Mouse (Mus musculus) splenic B cell, adult 2 months (primary cell): ENCODE data around the gene Kcnmb3.

ENCODE experiments used
- DNase-seq: peaks from one replicate; pipeline ENCODE4 v3.0.0-alpha.2; 2011; ENCODE audit warnings: low read depth, low spot score
- H3K27me3 ChIP-seq: 2 replicates; pipeline ENCODE4 v1.6.1; 2012; ENCODE audit warnings: mild to moderate bottlenecking, low read length, moderate library complexity, mixed read lengths; ENCODE audit not compliant: control insufficient read depth, poor library complexity, insufficient read depth, severe bottlenecking
- H3K36me3 ChIP-seq: 2 replicates; pipeline ENCODE4 v1.6.1; 2012; ENCODE audit warnings: mild to moderate bottlenecking, low read length, moderate library complexity, mixed read lengths; ENCODE audit not compliant: control insufficient read depth, poor library complexity, insufficient read depth, severe bottlenecking

The Kcnmb3 gene

DNA sequence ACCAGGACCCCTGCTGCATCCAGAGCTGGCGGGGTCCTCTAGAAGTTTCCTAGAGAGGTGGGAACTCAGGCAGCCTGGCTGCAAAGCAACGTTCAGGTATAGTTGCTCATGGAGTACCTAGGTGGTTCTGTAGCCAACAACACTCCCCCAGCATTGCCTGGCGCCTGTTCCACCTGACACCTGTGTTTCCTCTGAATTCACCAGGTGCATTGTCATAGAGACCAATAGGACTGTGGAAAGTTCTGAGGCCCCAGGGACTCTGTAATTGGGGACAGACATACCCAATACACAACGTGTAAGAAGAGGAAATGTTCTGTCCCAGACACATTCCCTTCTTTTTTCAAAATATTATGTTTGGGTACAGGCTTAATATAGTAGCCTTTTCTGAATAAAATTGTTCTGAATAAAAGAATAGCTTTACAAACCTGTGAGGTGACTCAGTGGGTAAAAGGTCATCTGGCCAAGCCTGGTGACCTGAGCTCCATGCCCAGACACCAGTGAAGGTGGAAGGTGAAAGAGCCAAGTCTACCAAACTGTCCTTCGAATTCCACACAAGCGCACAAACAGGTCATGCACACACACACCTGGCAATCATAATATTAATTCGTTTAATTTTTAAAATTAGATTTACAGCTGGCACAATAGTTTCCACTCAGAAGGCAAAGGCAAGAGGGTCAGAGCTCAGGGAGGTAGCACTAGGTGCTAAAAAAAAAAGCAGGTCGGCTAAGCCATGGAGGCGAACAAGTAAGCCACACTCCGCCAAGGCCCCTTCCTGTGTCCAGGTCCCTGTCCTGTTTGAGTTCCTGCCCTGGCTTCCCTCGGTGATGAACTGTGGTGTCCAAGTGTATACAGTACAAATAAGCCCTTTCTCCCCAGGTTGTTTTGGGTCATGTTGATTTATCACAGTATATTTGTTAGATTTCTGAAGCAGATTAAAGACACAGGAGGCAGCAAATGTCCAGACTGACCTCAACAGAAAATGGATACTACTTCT is at the start of gene Kcnmb3:
TSS of gene Kcnmb3 (minus strand) at position 135 of the 994 bp plus-strand sequence.
- H3K27me3 ChIP-seq, result no peaks in the 10 kb centered on the region
- H3K36me3 ChIP-seq, result no peaks in the 10 kb centered on the region
- DNase-seq, result peak; percentile 33

DNA sequence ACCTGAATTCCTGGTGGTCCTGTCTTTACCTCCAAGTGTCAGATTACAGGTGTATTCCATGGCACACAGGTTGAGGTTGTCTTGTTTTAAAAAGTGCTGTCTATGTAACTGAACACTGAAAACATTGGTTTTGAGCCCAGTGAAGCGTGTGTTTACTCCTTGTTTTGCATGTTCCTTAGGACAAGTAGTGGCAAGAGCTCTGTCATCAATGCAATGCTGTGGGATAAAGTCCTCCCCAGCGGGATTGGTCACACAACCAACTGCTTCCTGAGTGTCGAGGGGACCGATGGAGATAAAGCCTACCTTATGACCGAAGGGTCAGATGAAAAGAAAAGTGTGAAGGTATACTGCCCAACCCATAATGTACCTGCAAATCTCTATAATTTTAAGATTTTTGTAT is 46.1 kb upstream of the Kcnmb3 start:
- H3K36me3 ChIP-seq, result peaks cover 14% of the 10 kb centered on the region; the same call in 1 of the 2 replicates
- H3K27me3 ChIP-seq, result no peaks in the 10 kb centered on the region
- DNase-seq, result no peak

DNA sequence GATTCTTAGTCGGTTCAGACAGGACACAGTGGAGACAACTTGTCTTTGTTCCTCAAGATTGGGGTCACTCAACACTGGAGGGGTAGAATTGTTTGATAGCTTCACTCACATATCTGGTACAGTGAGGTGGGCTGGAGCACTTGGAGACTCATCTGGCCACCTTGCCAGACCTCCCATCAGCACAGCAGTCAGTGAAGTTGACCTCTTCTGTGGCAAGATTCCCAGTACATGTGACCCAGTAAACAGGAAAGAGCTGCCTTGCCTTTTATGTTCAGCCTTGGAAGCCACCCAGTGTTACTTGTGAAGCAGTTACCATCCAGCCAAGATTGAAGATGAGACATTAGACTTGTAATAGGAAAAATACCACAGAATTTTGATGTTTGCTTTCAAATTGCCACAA is 45.5 kb upstream of the Kcnmb3 start:
- no peaks in the 10 kb centered on the region for H3K27me3 ChIP-seq
- H3K36me3 ChIP-seq, result peaks cover 14% of the 10 kb centered on the region; the same call in 1 of the 2 replicates
- no peak for DNase-seq

DNA sequence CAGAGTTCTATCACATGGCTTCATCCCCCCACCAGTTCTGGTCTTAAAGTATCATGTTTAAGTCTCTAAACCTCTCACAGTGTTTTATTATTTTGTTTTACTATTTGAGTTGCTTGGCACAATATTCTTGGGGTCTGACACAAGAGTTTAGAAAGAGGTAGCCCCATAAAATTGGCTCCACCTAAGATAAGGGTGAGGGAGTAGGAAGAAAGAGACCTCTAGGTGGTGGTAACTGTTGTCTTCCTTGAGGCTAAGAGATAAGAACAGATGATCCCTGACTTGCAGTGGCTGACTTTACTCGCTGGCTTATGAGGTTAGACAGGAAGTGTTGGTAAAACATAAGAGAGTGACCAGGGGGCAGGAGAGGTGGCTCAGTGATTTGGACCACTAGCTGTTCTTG is 43.7 kb upstream of the Kcnmb3 start:
- no peak for DNase-seq
- H3K36me3 ChIP-seq, result peaks cover 14% of the 10 kb centered on the region; the same call in 1 of the 2 replicates
- no peaks in the 10 kb centered on the region for H3K27me3 ChIP-seq

DNA sequence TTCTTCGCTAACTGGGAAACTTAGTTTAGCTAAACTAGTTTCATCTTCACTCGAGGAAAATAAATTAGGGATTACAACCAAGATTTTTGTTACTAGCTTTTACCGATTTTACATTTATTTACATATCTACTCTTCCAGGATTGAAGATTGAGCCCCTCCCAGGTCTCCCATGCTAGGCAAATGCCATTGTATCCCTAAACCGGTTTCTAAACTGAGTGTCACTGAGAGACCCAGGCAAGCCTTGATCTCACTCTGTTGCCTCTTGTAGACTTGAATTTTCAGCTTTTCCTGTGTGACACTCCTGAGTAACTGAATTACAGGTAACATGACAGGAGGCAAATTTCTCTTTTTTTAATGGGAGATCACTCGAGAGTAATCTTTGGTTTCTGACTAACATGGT is 38.0 kb upstream of the Kcnmb3 start:
- DNase-seq, result no peak
- Histone ChIP-seq H3K27me3 (no peaks in the 10 kb centered on the region), H3K36me3 (0 out of 2 replicates have a peak, but pooled peaks cover 2% of the 10 kb centered on the region)

DNA sequence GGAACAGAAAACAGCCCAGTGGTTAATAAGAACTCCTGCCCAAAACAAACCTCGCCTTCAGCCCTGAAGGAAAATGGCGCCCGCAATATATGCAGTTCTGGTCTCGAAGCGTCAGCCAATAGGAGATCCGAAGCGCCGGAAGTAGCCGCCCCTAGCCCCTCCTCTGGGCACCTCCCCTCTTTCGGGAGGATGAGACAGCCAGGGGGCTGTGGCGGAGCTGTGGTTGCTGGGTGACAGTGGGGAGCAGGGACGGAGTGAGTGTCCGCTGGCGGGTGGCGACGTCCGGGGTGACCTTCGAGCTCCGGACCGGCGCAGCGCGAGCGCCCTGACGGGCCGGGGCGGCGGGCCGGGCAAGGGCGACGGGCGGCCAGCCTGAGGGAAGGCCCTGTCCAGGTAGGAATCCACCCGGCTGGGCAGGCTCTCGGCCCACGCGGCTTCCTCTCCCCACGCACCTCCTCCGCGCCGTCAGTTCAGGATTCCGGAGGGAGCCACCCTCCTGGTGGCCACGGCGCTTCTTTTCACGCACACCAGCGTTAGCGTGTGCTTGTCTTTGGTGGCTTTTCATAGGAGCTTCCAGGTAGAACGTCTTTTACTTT is 37.4 kb upstream of the Kcnmb3 start, which contains the start of gene Mfn1:
TSS of gene Mfn1 (plus strand) at position 163 of the 596 bp plus-strand sequence.
- Histone ChIP-seq H3K36me3 (0 out of 2 replicates have a peak, but pooled peaks cover 2% of the 10 kb centered on the region), H3K27me3 (no peaks in the 10 kb centered on the region)
- DNase-seq, result peak; percentile 94

DNA sequence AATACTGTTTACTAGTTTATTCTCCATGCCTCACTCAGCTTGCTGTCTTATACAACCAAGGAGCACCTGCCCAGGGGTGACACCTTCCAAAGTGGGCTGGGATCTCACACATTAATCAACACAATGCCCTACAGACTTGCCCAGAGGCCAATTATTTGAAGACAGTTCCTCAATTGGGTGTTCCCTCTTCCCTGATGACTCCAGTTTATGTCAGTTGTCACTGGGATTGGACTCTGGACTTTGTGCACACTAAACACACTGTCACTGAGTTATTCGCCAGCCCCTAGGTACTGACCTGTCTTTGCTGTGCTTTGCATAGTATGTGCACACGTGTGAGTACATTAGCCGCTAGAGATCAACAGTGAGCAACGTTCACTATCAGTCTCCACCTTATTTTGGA is 35.1 kb upstream of the Kcnmb3 start:
- DNase-seq, result no peak
- 0 out of 2 replicates have a peak, but pooled peaks cover 2% of the 10 kb centered on the region for H3K36me3 ChIP-seq
- H3K27me3 ChIP-seq, result no peaks in the 10 kb centered on the region

DNA sequence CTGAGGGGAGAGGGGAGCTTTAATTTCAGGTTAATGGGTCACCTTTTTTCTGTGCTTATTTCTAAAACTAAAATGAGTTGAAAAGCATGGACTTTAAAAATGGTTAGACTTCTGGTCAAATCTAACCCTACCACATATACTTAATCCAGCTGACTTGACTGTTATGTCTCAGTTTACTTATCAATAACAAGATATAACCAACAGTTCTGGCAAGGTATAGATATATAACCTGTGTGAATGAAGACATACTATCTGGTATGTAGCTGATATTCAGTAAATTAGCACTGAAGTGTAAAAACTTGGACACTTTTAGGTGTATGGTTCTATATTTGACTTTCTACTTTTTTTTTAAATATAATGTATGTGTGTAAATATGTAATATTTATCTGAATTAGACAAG is 21.5 kb upstream of the Kcnmb3 start:
- DNase-seq, result no peak

DNA sequence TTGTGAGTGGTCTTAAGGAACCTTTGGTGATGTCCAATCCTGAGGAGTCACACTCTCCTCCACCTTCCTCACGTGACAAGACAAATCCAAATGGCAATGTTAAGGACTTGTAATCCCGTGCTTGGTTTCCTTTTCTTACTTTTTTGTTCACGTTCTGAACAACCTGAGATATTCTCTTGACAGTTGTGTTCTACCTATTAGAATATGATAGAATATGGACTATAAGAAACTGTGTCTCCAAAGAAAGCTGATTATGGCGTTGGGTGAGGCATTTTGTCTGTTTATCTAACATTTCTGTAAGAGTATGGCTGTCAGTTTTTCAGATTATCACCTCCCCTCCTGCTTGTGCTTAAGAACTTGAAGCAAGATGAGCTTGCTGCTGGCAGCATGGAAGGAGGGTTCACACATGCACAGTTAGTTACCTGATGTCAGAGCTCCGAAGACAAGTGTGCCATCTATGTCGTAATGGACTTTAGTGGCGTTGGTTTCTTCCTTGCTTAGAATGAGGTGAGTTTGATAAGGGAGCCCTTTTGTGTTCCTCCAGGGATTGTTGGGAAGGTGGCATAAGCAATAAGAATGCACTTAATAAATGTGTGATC is 20.8 kb upstream of the Kcnmb3 start:
- Histone ChIP-seq H3K36me3 (peaks cover 7% of the 10 kb centered on the region), H3K27me3 (no peaks in the 10 kb centered on the region)
- no peak for DNase-seq

More for the DNA sequence above, 21.5 kb upstream of the Kcnmb3 start:
- Histone ChIP-seq H3K36me3 (peaks cover 7% of the 10 kb centered on the region), H3K27me3 (no peaks in the 10 kb centered on the region)

DNA sequence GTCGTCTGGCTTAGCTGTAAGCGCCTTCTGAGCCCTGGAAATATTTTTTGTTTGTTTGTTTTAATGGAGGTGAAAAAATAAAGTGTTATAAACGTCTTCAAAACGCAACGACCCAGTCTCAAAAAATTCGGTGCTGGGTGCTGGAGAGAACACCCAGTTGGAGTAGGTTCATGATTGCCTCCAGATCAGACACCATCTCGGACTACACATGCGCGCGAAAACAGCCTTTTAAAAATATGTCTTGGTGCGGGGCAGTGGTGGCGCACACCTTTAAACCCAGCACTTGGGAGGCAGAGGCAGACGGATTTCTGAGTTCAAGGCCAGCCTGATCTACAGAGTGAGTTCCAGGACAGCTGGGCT is 19.1 kb upstream of the Kcnmb3 start:
- peaks cover 5% of the 10 kb centered on the region; the same call in 1 of the 2 replicates for H3K36me3 ChIP-seq
- DNase-seq, result peak; percentile 41

DNA sequence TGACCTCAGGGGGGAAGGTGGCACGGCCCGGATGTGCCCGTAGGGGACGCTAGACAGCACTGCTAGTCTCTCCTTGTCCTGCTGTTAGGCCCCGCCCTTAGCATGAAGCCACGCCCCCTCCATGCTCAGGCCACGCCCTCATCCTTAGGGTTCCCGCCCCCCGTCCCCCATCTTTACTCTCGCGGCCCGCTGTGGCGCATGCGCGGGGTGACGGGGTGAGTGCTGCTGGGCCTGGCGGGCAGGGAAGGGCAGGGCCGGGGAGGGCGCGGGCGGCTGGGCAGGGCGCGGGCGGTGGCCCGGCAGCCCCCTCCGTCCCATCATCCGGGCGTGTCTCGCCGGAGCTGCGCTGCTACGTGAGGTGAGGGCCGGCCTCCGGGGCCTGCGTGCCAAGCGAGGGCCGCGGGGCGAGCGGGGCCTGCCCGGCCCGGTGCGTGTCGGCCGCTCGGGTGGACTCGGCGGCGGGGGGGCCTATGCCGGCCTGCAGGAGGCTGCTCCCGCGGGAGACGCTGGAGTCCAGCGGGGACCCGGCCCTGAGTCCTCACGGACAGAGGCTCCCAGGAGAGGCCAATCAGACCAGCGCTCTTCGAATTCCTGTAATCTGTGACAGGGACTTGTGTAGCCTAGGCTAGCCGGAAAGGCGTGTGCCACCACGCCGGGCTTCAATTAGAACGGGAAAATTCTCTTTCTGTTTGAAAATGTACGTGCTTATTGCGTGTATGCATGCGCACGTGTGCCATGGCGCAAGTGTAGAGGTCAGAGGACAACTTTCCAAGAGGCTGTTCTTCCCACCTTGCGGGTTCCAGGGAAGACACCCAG is 18.6 kb upstream of the Kcnmb3 start:
- peak; percentile 98 for DNase-seq
- Histone ChIP-seq H3K36me3 (peaks cover 5% of the 10 kb centered on the region; the same call in 1 of the 2 replicates), H3K27me3 (no peaks in the 10 kb centered on the region)

More for the DNA sequence above, 19.1 kb upstream of the Kcnmb3 start:
- H3K27me3 ChIP-seq, result no peaks in the 10 kb centered on the region

DNA sequence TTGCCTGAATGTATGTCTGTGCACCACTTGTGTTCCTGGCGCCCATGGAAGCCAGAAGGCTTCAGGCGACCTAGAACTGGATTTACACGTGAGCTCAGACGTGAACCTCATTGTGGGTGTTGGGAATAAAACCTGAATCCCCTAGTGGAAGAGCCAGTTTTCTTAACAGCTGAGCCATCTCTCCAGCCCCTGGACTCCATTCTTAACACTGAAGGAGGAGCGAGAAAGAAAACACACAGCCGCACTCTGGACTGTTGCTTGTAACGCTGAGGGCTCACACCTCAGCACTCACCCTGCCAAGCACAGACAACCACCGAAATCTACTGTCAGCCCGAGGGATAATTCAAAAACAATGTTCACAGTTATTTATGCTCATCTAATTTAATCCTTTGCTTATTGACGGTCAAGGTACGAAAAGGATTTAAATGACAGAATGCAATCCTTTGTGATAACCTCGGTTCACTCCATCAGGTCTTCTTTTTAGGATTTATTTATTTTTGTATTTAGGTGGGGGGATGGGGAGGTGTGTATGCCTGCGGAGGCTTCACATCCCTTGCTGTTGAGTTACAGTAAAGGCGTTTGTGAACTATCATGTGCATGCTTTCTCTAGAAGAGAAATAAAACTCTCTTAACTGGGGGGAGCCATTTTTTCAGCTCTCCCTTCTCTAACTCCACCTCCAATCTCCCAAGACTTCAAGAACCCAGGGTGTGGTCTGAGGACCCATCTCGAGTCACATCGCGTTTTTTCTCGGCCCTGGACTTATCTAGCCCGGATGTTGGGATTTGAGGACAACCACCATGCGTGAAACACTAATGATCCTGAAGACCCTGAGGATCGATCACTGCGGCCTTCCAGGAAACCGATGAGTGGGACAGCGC is 17.7 kb upstream of the Kcnmb3 start, which contains the start of gene Zfp639:
TSS of gene Zfp639 (plus strand) at position 764 of the 879 bp plus-strand sequence.
- Histone ChIP-seq H3K27me3 (no peaks in the 10 kb centered on the region), H3K36me3 (peaks cover 5% of the 10 kb centered on the region; the same call in 1 of the 2 replicates)
- no peak for DNase-seq

DNA sequence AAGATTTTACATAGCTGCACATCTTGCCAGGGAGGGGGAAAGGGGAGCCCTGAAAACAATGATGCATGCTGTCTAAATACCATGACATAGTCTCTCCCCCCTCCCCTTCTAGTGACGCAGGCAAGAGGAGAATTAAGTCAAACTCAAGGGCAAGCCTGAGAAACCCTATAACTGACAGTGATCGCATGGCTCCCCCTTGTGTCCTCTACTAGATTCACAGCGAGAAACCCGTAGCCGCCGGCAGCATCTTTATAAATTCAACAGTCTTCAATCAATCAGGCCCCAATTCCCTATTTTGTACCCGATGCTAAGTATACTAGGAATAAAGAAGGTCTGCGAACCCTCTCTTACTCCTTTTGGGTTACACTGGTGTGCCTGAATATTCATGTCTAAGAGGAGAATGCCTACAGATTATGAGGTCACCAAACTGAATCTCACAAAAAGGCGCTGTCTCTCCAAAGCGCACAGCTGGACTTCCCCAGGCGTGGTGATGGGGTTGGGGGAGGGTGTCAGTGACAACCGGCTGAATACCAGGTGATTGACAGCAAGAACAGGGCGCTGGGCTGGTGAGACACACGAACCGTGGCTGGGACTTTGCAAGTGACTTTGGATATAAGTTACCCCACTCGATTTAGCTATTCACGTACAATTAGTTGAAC is 16.8 kb upstream of the Kcnmb3 start:
- peak; percentile 93 for DNase-seq
- H3K36me3 ChIP-seq, result 0 out of 2 replicates have a peak, but pooled peaks cover 3% of the 10 kb centered on the region

More for the DNA sequence above, 16.8 kb upstream of the Kcnmb3 start:
- no peaks in the 10 kb centered on the region for H3K27me3 ChIP-seq
